Mouse (Mus musculus) spleen, adult 2 months (tissue): ENCODE measurements around the gene Elmo1. TPM values are rescaled to one million over a fixed set of nuclear protein-coding genes. Genes with fewer than 3 reads are reported as not detected.
A peak's percentile ranks its signal among the peaks of the same experiment; 100 is the strongest.

Source experiments
- DNase-seq, 2 experiments: peaks; one replicate each; pipeline versions ENCODE4 v3.0.0 to v3.0.0-alpha.2; 2012 to 2021; ENCODE audit warnings: low spot score in 2 of 2, low read depth in 1 of 2
- H3K27ac ChIP-seq: fragments of 200-500 bp; 2 replicates; pipeline ENCODE4 v1.5.1; 2012; ENCODE audit warnings: low read length, inconsistent platforms; ENCODE audit not compliant: insufficient read depth
- H3K27me3 ChIP-seq: fragments of 200-500 bp; 2 replicates; pipeline ENCODE4 v1.6.1; 2012; ENCODE audit warnings: mild to moderate bottlenecking, moderate library complexity, low read length, inconsistent platforms; ENCODE audit not compliant: control insufficient read depth, insufficient read depth
- H3K36me3 ChIP-seq: fragments of 200-500 bp; 2 replicates; pipeline ENCODE4 v1.6.1; 2012; ENCODE audit warnings: mild to moderate bottlenecking, low read length, inconsistent platforms; ENCODE audit not compliant: control insufficient read depth, insufficient read depth
- H3K4me1 ChIP-seq: fragments of 200-500 bp; 2 replicates; pipeline ENCODE4 v1.6.1; 2011; ENCODE audit warnings: inconsistent platforms; ENCODE audit not compliant: control insufficient read depth, insufficient read depth, insufficient read length
- H3K4me3 ChIP-seq: fragments of 200-500 bp; 2 replicates; pipeline ENCODE4 v1.5.1; 2011; ENCODE audit warnings: mild to moderate bottlenecking, inconsistent platforms; ENCODE audit not compliant: insufficient read depth, insufficient read length; ENCODE audit errors: extremely low read depth
- CTCF ChIP-seq: fragments of 200-500 bp; IDR thresholded peaks from 2 replicates; pipeline ENCODE4 v1.5.1; 2011; ENCODE audit warnings: mild to moderate bottlenecking, inconsistent platforms; ENCODE audit not compliant: insufficient read depth, insufficient read length, insufficient replicate concordance; ENCODE audit errors: extremely low read depth
- POLR2A ChIP-seq: fragments of 200-500 bp; IDR thresholded peaks from 2 replicates; pipeline ENCODE4 v1.6.1; 2011; ENCODE audit warnings: low read depth, low read length, inconsistent platforms
- WGBS: fragments of 180-500 bp; shearing (Covaris S2); methylation state at CpG from one replicate; pipeline ENCODE4 v1.1.7; 2018; 5-methylcytosine and 5-hydroxymethylcytosine counted together
- polyA plus RNA-seq: library from polyadenylated mRNA; depleted of rRNA; stranded (reverse); fragments of >200 nt; gene quantifications from 2 replicates; pipeline ENCODE4 v1.2.3, GENCODE M21; 2012

Elmo1 gene
- polyA plus RNA-seq, 1 experiment, result 33.3 TPM

- Histone ChIP-seq H3K27ac (no peak overlapping the region), H3K27me3 (no peaks in the 10 kb centered on the region), H3K4me3 (no peak overlapping the region), H3K36me3 (no peaks in the 10 kb centered on the region), H3K4me1 (peaks cover 14% of the 10 kb centered on the region)
- 56% methylated on average over 4 of the region's 4 CpGs for WGBS
- peak in 1 of 2 experiments; percentile 12 for DNase-seq
- TF ChIP-seq CTCF, result no peak
- no peak for TF ChIP-seq POLR2A
Measured at GRCm38 (mm10) chr13:20525844-20526243, 435.4 kb downstream of the Elmo1 start.

GRCm38 (mm10) chr13:20537053-20537452, 446.7 kb downstream of the Elmo1 start:
- H3K4me3 ChIP-seq, result no peak overlapping the region
- TF ChIP-seq CTCF, result no peak
- no peak for TF ChIP-seq POLR2A
- 87% methylated on average over 1 of the region's 1 CpGs for WGBS

GRCm38 (mm10) chr13:20537487-20537886, 447.1 kb downstream of the Elmo1 start:
- DNase-seq, result no peak
- peaks cover 13% of the 10 kb centered on the region; the same call in 1 of the 2 replicates for H3K4me1 ChIP-seq
- TF ChIP-seq POLR2A (no peak), CTCF (no peak)
- H3K27ac ChIP-seq, result no peak overlapping the region
- WGBS, result 63% methylated on average over 2 of the region's 2 CpGs
- H3K27me3 ChIP-seq, result no peaks in the 10 kb centered on the region
- no peak overlapping the region for H3K4me3 ChIP-seq
- H3K36me3 ChIP-seq, result no peaks in the 10 kb centered on the region

More at GRCm38 (mm10) chr13:20537053-20537452, 446.7 kb downstream of the Elmo1 start:
- DNase-seq, result no peak
- H3K27me3 ChIP-seq, result no peaks in the 10 kb centered on the region
- peaks cover 13% of the 10 kb centered on the region; the same call in 1 of the 2 replicates for H3K4me1 ChIP-seq
- no peak overlapping the region for H3K27ac ChIP-seq
- no peaks in the 10 kb centered on the region for H3K36me3 ChIP-seq

- 46% methylated on average over 12 of the region's 12 CpGs for WGBS
- no peak for DNase-seq
Measured at GRCm38 (mm10) chr13:20538216-20539070, 448.0 kb downstream of the Elmo1 start.

GRCm38 (mm10) chr13:20539631-20540030, 449.2 kb downstream of the Elmo1 start:
- TF ChIP-seq POLR2A (no peak), CTCF (no peak)
- no peaks in the 10 kb centered on the region for H3K36me3 ChIP-seq
- H3K27ac ChIP-seq, result no peak overlapping the region
- 93% methylated on average over 2 of the region's 2 CpGs for WGBS
- H3K4me3 ChIP-seq, result no peak overlapping the region
- peaks cover 13% of the 10 kb centered on the region; the same call in 1 of the 2 replicates for H3K4me1 ChIP-seq
- no peaks in the 10 kb centered on the region for H3K27me3 ChIP-seq
- no peak for DNase-seq

More at GRCm38 (mm10) chr13:20538216-20539070, 448.0 kb downstream of the Elmo1 start:
- H3K36me3 ChIP-seq, result no peaks in the 10 kb centered on the region
- TF ChIP-seq POLR2A, result no peak
- TF ChIP-seq CTCF, result no peak
- no peak overlapping the region for H3K27ac ChIP-seq
- peaks cover 13% of the 10 kb centered on the region; the same call in 1 of the 2 replicates for H3K4me1 ChIP-seq
- no peaks in the 10 kb centered on the region for H3K27me3 ChIP-seq
- H3K4me3 ChIP-seq, result no peak overlapping the region

GRCm38 (mm10) chr13:20546568-20547204, 456.3 kb downstream of the Elmo1 start:
- WGBS, result 90% methylated on average over 12 of the region's 12 CpGs
- 0 out of 2 replicates have a peak, but pooled peaks cover 2% of the 10 kb centered on the region for H3K36me3 ChIP-seq
- peaks cover 2% of the 10 kb centered on the region; the same call in 1 of the 2 replicates for H3K4me1 ChIP-seq
- no peak for TF ChIP-seq CTCF
- TF ChIP-seq POLR2A, result no peak
- no peak overlapping the region for H3K27ac ChIP-seq
- no peak for DNase-seq
- H3K4me3 ChIP-seq, result no peak overlapping the region
- H3K27me3 ChIP-seq, result no peaks in the 10 kb centered on the region
